Mouse (Mus musculus) cerebellum, adult 9-11 months (tissue): ENCODE measurements around the gene Mesp2.
"Not testable (repeated sequence)": the region's sequence is repeated elsewhere in the genome, so short reads cannot be mapped to it uniquely, and the experiment has no call there.

ENCODE experiments used
- DNase-seq: peaks from one replicate; pipeline ENCODE4 v3.0.0; 2022

The Mesp2 gene

GRCm38 (mm10) chr7:79810611-79811506, at the start of gene Mesp2:
Gene Mesp2, plus strand, starts transcription at chr7:79810727.
- no peak for DNase-seq

DNA sequence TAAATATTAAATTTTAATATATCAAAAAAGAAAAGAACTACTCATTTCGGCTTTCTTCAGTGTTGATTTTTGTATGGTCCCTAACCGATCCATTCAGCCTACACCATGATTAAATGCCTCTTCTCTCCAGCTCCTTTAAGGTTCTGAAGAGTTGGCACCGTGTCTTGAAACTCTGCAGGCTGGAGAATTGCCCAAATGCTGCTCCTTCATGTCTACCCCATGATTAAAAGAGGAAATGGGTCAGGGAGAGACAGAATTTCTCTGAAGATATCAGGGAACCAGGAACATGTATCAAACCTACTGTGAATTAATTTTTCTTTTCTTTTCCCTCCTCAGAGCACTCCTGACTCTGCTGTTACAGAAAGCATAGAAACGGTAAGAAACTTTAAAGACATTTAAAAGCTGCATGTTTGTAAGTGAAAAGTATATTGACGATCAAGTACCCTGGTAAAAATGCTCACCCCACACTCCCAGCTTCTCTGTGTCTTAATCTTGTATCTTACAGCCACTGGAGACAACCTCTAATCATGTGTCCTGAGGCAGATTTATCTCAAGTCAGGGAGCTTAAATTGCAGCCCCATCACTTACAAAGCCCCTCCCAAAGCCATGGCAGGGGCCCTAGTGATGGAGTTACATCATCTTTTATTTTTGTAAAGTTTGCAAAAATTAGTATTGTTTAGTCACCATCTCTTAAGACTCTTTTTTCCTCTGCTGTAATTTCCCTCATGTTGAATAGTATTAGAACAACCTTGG, 49.2 kb upstream of the Mesp2 start:
- no peak for DNase-seq

DNA sequence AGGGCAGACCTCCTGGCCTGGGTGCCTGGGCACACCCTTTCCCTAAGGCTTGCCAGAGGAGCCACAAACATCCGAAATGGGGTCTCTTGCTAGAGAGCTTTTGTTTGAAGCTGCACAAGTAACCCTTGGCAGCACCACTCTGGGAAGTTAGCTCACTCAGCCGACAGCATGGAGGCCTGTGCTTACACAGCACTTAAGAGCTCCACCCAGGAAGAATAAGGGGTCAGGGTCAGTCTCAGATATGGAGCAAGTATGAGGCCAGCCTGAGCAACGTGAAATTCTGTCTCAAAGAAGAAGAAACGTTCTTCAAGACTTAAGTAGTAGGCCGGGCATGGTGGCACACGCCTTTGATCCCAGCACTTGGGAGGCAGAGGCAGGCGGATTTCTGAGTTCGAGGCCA, 48.4 kb upstream of the Mesp2 start:
- no peak for DNase-seq

GRCm38 (mm10) chr7:79765991-79766390, 44.5 kb upstream of the Mesp2 start:
- DNase-seq: no peak

DNA sequence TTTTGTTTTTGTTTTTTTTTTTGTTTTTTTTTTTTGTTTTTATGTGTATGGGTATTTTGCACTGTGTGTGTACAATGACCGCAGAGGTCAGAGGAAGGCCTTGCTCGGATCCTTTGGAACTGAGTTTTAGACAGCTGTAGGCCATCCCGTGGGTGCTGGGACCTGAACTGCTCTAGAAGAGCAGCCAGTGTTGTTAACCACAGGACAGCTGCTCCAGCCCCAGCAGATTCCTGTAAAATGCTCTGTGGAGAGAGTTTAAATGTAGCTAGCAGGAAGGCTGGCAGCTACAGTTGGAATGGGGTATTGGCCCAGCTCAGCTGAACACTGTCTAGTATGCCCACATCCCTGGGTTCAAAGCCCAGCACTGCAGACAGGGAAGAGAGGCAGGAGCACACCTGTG, 40.9 kb upstream of the Mesp2 start:
- DNase-seq: no peak

DNA sequence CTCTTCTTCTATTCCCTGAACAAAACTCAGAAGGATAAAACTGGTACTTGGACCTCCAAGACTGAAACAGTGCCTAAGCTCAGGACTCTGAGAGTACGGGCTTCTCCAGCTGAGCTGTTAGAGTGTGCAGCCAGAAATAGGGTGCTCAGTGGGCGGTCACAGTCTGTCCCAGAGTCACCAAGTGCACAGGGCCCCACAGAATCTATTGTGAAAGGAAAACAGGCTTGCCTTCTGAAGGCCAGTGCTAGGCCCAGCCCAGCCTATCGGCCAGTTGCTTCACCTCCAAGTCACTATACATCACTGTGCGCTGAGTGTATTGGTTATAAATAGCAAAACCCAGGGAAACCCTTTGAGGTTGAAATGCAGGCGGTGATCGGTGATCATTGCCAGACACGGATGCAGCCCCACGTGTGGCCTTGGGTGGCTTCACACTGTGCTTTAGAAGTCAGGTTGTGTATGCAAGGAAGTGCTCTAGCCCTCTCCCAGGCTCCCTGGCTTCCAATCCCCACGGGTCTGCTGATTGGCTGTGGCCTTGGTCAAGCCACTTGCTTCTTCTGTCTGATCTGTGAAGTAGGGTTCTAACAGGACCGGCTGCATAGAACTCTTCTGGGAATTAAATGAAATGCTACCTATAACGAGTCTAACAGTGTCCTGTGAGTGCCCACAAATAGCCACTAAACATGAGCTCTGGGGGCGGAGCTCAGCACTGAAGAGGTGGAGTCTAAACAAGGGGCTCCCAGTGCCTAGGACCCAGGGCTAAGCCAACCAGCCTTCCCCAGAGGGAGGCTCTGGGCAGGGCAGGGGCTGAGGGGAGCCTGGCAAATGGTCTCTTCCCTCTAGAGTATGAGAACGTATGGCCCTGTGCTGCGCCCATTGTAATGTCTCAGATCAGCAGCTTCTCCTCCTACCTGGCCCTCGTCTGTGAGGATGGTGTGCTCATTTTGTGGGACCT, 38.7 kb upstream of the Mesp2 start:
- no peak for DNase-seq

DNA sequence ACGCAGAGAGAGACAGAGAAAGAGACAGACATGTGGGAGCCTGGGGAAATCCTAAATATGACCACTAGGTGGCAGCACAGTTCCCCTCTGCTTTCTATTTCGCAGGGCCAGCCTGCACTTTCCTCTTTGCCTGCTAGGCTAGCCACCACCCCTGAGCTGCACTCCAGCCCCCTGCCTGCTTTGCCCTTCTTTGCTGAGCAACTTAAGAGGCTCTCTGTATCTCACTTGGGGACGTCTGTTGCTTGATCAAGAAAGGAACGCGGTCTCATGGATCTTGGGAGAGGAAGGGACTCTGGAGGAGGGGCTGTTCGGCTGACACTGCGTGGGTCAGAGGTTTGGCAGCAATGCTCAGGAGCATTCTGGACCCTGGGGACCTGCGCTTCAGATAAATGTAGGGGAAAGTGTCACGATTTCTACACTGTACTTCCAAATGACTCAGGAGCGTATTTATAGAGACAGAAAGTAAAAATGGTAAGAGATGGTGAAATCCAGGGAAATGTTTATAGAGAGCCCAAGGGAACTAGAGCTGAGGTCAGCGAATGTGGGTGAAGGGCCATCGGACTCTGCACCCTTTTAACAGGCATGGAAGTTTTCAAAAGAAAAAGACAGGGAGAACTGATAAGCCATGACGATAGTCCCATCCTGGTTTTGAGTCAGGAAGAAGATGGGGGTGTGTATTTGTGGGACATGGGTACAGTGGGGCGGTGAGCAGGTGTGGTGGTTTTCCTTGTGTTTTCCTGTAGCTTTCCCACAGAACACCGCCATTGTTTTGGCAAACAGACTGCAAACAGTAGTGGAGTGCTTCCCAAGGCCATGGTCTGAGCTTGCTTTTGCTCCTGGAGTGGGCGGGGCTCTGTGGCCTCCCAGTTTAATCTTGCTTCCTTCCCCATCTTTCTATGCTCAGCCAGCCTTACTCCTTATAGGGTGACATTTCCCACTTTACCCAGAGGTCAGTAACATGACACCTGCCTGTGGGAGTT, 29.6 kb upstream of the Mesp2 start:
- peak; percentile 37 for DNase-seq

DNA sequence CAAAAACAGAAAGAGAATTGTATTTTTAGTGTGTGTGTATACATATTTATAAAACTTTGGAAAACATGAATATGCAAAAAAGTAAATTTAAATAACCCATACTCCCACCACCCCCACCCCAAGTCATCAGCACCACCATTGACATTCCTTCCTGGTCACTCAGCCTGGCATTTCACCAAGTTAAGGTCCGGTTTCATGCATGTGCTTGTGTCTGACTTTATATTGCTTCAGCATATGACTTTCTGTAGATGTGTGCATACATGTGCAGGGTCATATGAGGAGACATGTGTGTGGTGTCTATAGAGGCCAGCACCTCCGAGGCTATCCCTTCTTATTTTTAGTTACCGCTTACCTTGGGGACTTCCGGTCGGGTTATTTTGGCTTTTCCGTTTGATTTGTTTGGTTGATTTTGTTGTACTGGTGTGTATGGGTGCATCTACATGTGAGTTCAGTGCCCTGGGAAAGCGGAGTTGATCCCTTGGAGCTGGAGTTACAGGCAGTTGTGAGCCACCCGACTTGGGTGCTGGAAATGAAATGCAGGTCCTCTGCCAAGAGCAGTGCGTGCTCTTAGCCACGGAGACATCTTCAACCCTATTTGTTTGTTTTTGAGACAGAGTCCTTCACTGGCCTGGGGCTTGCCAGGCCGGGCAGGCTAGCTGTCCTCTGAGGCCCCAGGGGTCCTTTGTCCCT, 28.6 kb upstream of the Mesp2 start:
- DNase-seq: no peak

GRCm38 (mm10) chr7:79782516-79782855, 28.0 kb upstream of the Mesp2 start:
- DNase-seq: no peak

DNA sequence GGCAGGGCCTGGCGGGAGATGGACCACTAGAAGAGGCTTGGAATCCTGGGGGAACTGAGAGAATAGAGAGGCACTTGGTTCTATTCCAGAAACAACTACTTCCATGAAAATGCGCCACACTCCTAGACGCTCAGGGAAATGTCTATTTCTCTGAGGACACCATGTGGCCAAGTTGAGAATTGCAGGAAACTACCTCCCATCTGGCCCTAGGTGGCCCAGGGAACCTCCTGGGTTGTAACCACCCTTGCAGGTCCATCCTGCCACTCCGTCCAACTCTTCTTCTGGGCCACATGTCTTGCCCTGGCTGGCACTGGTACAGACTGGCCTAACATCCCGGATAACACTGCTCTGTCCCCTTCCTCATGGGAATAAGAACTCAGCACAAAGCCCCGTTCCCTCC, 24.2 kb upstream of the Mesp2 start:
- DNase-seq: peak; percentile 43

- DNase-seq: not testable (repeated sequence)
These were observed 20.7 kb upstream of the Mesp2 start for GRCm38 (mm10) chr7:79789812-79790211.

DNA sequence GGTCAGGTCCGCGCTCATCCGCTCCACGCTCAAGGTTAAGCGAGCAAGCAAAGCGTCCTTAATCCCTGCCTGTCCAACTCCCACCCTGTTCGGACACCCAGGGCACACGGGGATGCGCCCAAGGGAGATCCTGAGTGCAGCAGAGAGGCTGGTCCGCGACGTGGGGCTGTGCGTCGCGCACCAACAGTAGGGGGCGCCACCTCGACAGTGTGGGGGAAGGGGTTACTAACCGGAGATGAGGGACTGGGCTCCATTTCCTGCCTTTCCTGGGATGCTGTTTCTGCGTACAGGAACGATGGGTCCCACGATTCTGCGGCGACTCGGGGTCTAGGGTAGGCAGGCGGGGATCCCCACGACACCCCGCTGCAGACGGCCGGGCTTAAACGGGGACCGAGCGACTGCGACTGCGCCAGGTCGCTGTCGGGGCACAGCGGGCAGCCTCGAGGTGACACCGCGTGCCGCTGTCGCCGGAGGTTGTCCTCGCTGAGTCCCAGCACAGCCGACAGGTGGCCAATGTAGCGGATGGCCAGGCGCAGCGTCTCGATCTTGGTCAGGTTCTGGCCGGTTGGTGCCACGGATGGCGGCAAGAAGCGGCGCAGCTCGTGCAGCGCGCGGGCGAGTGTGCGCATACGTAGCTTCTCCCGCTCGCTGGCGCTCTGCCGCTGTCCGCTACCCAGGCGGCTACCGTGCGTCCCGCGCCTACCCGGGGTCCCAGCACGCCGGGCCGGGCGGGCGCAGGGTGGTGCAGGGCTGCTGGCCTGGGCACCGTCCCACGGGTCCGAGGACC, 17.7 kb upstream of the Mesp2 start:
- no peak for DNase-seq

GRCm38 (mm10) chr7:79793688-79794087, 16.8 kb upstream of the Mesp2 start, which contains the start of gene Mesp1:
Gene Mesp1, minus strand, starts transcription at chr7:79793788.
- no peak for DNase-seq

DNA sequence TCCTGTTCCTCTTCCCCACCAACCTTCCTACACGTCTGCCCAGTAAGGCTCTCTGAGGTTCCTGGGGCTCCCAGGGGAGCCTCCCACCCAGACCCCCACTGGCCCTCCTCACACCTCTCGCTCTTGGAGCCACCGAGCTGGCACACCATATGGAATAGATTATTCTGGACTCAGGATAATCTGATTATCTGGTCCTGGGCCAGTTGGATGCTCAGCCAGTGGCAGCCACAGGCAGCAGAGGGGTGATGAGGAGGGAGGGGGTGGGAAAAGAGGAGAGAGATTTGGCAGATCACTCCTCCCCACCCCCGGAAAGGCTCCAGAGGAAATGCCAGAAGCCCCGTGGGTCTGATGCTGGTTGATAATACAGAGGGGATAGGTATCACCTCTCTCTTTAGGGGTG, 11.9 kb upstream of the Mesp2 start:
- no peak for DNase-seq

GRCm38 (mm10) chr7:79799048-79799447, 11.5 kb upstream of the Mesp2 start:
- peak; percentile 32 for DNase-seq

DNA sequence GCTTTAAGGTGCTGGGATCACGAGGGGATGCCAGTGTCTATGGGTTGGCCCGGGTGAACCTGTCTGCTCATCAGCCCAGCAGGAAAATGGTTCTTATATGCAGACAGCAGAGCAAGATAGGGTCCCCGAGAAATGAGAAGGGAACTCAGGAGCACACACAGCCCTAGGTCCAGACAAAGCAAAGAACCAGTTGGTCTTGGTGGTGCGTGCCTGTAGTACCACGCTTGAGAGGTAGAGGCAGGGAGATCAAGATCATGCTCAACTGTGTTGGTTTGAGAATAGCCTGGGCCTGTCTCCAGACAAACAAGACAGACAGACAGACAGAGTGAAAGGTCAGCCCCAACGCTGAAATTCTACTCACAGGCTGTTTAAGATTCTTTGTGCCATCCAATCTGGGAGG, 11.0 kb upstream of the Mesp2 start:
- DNase-seq: no peak

DNA sequence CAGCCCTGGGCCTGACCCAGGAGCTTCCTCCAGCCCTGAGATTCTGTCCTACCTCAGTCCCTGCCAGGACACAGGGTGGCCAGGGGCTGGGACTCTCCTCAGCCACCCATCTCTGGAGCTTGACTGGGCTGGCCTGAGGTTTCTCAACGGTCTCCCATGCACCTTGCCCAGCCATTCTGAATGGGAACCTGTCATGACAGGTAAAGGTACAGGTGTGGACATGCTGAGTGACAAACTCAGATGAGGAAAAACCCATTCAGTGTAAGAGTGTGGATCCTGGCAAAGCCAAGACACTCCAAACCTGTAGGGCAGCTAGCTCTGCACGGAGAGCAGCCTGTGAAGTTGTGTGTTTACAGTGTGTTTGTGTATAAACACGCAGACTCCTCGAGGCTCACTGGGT, 10.2 kb upstream of the Mesp2 start:
- no peak for DNase-seq

DNA sequence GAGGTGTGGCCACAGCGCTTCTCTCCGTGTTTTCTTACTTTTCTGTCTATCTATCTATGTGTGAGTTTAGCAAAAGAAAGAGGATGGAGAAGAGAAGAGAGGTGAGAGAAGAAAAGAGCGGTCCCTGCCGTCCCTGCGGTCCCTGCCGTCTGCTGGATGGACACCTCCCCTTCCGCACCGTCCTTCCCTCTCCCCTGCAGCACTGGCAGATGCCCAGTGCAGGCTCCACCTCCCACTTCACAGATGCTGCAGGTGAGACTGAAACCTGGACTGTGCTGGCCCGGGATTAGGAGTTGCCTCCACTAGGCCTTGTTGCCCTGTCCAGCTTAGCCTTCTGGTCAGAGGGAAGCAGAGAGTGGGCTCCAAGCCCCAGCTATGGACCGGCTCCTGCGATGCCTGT, 9.1 kb upstream of the Mesp2 start:
- DNase-seq: no peak

DNA sequence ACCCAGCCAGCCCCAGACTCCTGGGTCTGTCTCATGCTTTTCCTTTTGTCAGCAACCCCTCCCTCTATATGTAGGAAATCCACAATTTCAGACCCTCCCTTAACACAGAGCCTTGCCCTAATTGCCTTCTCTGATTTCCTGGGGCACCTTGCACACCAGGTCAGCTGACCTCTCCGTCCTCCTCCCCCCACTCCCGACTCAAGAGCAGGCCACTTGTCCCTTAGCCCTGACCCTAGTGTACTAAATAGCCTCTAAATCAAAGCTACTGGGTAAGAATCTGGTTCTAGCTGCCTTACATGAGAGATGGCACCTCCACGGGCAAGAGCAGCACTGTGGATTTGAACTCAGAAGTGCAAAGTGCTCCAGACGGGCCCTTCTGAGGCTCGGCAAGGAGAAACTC, 8.5 kb upstream of the Mesp2 start:
- DNase-seq: no peak

DNA sequence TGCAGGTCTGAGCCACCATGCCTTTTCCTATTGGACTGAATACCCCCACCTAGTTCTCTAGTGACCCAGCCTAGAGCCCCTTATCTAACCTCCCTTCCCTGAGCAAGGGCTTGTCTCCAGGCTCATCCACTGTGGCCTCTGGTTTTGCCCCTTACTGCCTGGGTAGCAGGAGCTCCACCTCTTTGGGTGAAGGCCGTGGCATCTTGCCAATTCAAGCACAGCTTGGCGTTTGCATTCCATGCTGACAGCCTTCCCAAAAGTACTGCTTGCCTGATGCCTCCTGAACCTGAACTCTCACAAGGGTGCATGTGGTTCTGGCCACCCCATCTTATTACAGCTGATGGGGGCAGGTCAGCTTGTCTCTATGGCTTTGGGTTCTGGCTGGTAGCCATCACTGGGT, 6.6 kb upstream of the Mesp2 start:
- DNase-seq: no peak
